Mouse (Mus musculus) hindbrain, embryonic 14.5 days (tissue): ENCODE data around the gene Psmb8. TPM values are rescaled to one million over a fixed set of nuclear protein-coding genes. Genes with fewer than 3 reads are reported as not detected.
A peak's percentile ranks its signal among the peaks of the same experiment; 100 is the strongest.

ENCODE experiments used
- ATAC-seq: fragments of 200-750 bp; cut with Nextera tagmentation; 2 replicates; pipeline ENCODE4 v1.8.0; 2017; ENCODE audit warnings: moderate number of reproducible peaks, mild to moderate bottlenecking, moderate TSS enrichment, moderate library complexity; ENCODE audit not compliant: low FRiP score
- DNase-seq: peaks from one replicate; pipeline ENCODE4 v3.0.0-alpha.2; 2015; ENCODE audit warnings: low spot score
- H3K27ac ChIP-seq: fragments of 300-500 bp; sonication (generic); 2 replicates; pipeline ENCODE4 v1.5.1; 2014; ENCODE audit warnings: mild to moderate bottlenecking, moderate library complexity
- H3K27me3 ChIP-seq: fragments of 300-500 bp; sonication (generic); 2 replicates; pipeline ENCODE4 v1.6.1; 2014; ENCODE audit warnings: mild to moderate bottlenecking, low read length, mixed read lengths; ENCODE audit not compliant: control insufficient read depth, insufficient read depth
- H3K36me3 ChIP-seq: fragments of 300-500 bp; sonication (generic); replicated peaks from 2 replicates; pipeline ENCODE4 v1.6.1; 2014; ENCODE audit not compliant: control insufficient read depth, insufficient read depth
- H3K4me1 ChIP-seq: fragments of 300-500 bp; sonication (generic); replicated peaks from 2 replicates; pipeline ENCODE4 v1.6.1; 2014; ENCODE audit warnings: antibody characterized with exemption, low read length, mixed read lengths; ENCODE audit not compliant: control insufficient read depth, insufficient read depth
- H3K4me2 ChIP-seq: fragments of 300-500 bp; sonication (generic); replicated peaks from 2 replicates; pipeline ENCODE4 v1.6.1; 2014; ENCODE audit warnings: mild to moderate bottlenecking, moderate library complexity
- H3K4me3 ChIP-seq: fragments of 300-500 bp; sonication (generic); replicated peaks from 2 replicates; pipeline ENCODE4 v1.5.1; 2014; ENCODE audit warnings: mild to moderate bottlenecking, low read length
- H3K9ac ChIP-seq: fragments of 300-500 bp; sonication (generic); 2 replicates; pipeline ENCODE4 v1.6.1; 2014
- H3K9me3 ChIP-seq: fragments of 300-500 bp; sonication (generic); 2 replicates; pipeline ENCODE4 v1.6.1; 2016; ENCODE audit warnings: low read length; ENCODE audit not compliant: control insufficient read depth
- WGBS: fragments of 180-500 bp; shearing (Covaris S2); extraction: QIAGEN DNeasy Blood & Tissue Kit; methylation state at CpG from one replicate; pipeline ENCODE4 v1.1.7; 2014; 5-methylcytosine and 5-hydroxymethylcytosine counted together
- polyA plus RNA-seq: library from polyadenylated mRNA; unstranded; fragments of >200 nt; fragmentation: Nextera tagmentation; extraction: Ambion mirVana; gene quantifications from 2 replicates; pipeline ENCODE4 v1.2.1, GENCODE M21; 2014

The Psmb8 gene
- polyA plus RNA-seq, 1 experiment from 2014 or later: 3.6 TPM

DNA sequence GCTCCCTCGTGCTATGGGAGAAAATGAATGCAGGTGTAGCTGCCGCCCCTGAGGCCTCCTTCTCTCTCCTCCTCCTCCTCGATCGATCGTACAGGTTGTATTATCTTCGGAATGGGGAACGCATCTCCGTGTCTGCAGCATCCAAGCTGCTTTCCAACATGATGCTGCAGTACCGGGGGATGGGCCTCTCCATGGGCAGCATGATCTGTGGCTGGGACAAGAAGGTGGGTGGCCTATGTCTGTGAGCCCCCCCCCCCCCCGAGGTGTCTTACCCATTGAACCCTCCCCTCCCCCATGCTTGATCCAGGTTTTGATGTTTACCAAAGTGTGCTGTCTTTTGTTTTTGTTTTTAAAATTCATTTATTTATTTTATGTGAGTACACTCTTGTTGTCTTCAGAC lies 2.5 kb downstream of the Psmb8 start:
- Histone ChIP-seq H3K4me1 (peaks cover 7% of the 10 kb centered on the region; the same call in 1 of the 2 replicates), H3K4me3 (no peak overlapping the region), H3K9ac (no peak overlapping the region), H3K27me3 (peaks cover 65% of the 10 kb centered on the region), H3K36me3 (no peaks in the 10 kb centered on the region), H3K4me2 (no peak overlapping the region), H3K27ac (no peak overlapping the region), H3K9me3 (no peaks in the 10 kb centered on the region)
- DNase-seq: no peak
- 83% methylated on average over 10 of the region's 10 CpGs for WGBS
- no peak for ATAC-seq

- no peak overlapping the region for H3K27ac ChIP-seq
- WGBS: 86% methylated on average over 16 of the region's 16 CpGs
- H3K4me3 ChIP-seq: no peak overlapping the region
- DNase-seq: no peak
- H3K9me3 ChIP-seq: no peaks in the 10 kb centered on the region
- peaks cover 7% of the 10 kb centered on the region; the same call in 1 of the 2 replicates for H3K4me1 ChIP-seq
- ATAC-seq: no peak
- no peaks in the 10 kb centered on the region for H3K36me3 ChIP-seq
- peaks cover 65% of the 10 kb centered on the region for H3K27me3 ChIP-seq
- no peak overlapping the region for H3K4me2 ChIP-seq
- no peak overlapping the region for H3K9ac ChIP-seq
Observed at GRCm38 (mm10) chr17:34200772-34201505, 3.4 kb downstream of the Psmb8 start.

- Histone ChIP-seq H3K4me2 (no peak overlapping the region), H3K4me3 (no peak overlapping the region), H3K4me1 (peaks cover 7% of the 10 kb centered on the region; the same call in 1 of the 2 replicates), H3K9ac (no peak overlapping the region), H3K27ac (no peak overlapping the region), H3K36me3 (no peaks in the 10 kb centered on the region), H3K27me3 (peaks cover 65% of the 10 kb centered on the region), H3K9me3 (no peaks in the 10 kb centered on the region)
- no peak for DNase-seq
- 74% methylated on average over 7 of the region's 7 CpGs for WGBS
- no peak for ATAC-seq
Observed at GRCm38 (mm10) chr17:34201506-34202055, 4.1 kb downstream of the Psmb8 start.

DNA sequence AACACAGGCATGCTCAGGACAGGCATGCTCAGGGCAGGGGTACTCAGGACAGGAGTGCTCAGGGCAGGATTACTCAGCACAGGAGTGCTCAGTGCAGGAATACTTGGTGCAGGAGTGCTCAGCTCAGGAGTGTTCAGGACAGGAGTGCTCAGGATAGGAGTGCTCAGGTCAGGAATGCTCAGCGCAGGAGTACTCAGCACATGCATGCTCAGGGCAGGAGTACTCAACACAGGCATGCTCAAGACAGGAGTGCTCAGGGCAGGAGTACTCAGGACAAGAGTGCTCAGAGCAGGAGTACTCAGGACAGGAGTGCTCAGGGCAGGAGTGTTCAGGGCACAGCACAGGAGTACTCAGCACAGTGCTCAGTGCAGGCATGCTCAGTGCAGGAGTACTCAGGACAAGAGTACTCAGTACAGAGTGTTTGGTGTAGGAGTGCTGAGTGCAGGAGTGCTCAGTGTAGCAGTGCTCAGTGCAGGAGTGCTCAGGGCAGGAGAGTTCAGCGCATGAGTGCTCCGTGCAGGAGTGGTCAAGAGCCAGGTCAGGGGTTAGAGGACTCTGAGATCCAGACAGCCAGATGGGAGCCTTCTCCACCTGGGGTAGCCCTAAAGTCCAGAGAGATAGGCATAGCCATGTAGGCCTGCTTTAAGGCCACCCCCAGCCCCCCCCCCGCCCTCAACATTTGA lies 5.4 kb downstream of the Psmb8 start:
- ATAC-seq: 0 out of 2 replicates have a peak, but pooled peaks have one; percentile 25
- Histone ChIP-seq H3K4me3 (no peak overlapping the region), H3K9ac (no peak overlapping the region), H3K27me3 (peaks cover 52% of the 10 kb centered on the region), H3K4me2 (no peak overlapping the region), H3K36me3 (no peaks in the 10 kb centered on the region), H3K9me3 (no peaks in the 10 kb centered on the region), H3K4me1 (peaks cover 6% of the 10 kb centered on the region; the same call in 1 of the 2 replicates), H3K27ac (no peak overlapping the region)
- WGBS: 80% methylated on average over 4 of the region's 4 CpGs
- no peak for DNase-seq

DNA sequence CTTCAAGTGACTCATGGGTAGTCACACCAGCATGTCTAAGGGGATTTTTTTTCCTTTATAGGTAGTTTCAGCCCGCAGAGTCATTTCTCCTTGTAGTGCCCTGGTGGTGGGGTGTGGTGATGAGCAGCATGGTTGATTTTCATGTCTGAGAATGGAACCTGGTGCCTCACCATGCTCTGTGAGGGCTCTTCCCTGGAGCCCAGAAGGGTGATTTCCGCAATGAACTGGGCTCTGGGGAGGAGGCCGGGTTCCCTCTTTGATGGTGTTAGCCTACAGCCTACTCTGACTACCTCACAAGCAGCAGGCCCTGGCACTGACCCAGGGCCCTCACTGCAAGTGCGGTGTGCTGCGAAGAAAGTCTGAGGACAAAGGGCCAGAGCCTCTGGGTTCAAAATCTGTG lies 5.9 kb downstream of the Psmb8 start, which contains the start of gene Tap2:
Tap2 (plus strand) TSS at position 84 of the 400 bp plus-strand sequence.
- Histone ChIP-seq H3K36me3 (no peaks in the 10 kb centered on the region), H3K4me1 (0 out of 2 replicates have a peak, but pooled peaks cover 3% of the 10 kb centered on the region), H3K27ac (no peak within 1 kb of the TSS), H3K9me3 (no peaks in the 10 kb centered on the region), H3K4me3 (peak within 1 kb of the TSS; percentile 56), H3K9ac (peak within 1 kb of the TSS; percentile 59), H3K27me3 (peaks cover 46% of the 10 kb centered on the region), H3K4me2 (peak within 1 kb of the TSS; percentile 81)
- 56% methylated on average over 5 of the region's 5 CpGs for WGBS
- ATAC-seq: no peak
- DNase-seq: no peak

- WGBS: under 1% methylated on average over 44 of the region's 44 CpGs
- Histone ChIP-seq H3K27me3 (peaks cover 36% of the 10 kb centered on the region), H3K36me3 (no peaks in the 10 kb centered on the region), H3K4me2 (peak overlapping the region; percentile 81), H3K4me1 (0 out of 2 replicates have a peak, but pooled peaks cover 3% of the 10 kb centered on the region), H3K9ac (peak overlapping the region; percentile 59), H3K9me3 (no peaks in the 10 kb centered on the region), H3K4me3 (peak overlapping the region; percentile 56), H3K27ac (no peak overlapping the region)
- ATAC-seq: peak; percentile 51; the same call in 1 of the 2 replicates
- DNase-seq: peak; percentile 77
Observed at GRCm38 (mm10) chr17:34204303-34205010, 6.9 kb downstream of the Psmb8 start.

- WGBS: 14% methylated on average over 18 of the region's 18 CpGs
Observed at GRCm38 (mm10) chr17:34205021-34205745, 7.7 kb downstream of the Psmb8 start.

GRCm38 (mm10) chr17:34205746-34206176 lies 8.2 kb downstream of the Psmb8 start:
- WGBS: 26% methylated on average over 9 of the region's 9 CpGs
- Histone ChIP-seq H3K9me3 (no peaks in the 10 kb centered on the region), H3K4me2 (peak overlapping the region; percentile 81), H3K4me1 (0 out of 2 replicates have a peak, but pooled peaks cover 3% of the 10 kb centered on the region), H3K36me3 (no peaks in the 10 kb centered on the region), H3K27me3 (peaks cover 37% of the 10 kb centered on the region), H3K4me3 (no peak overlapping the region), H3K9ac (no peak overlapping the region), H3K27ac (no peak overlapping the region)
- ATAC-seq: no peak
- DNase-seq: no peak

More at GRCm38 (mm10) chr17:34205021-34205745, 7.7 kb downstream of the Psmb8 start:
- ATAC-seq (no peak), DNase-seq (no peak)
- Histone ChIP-seq H3K27ac (no peak overlapping the region), H3K27me3 (peaks cover 36% of the 10 kb centered on the region), H3K4me3 (peak overlapping the region; percentile 56), H3K4me1 (0 out of 2 replicates have a peak, but pooled peaks cover 3% of the 10 kb centered on the region), H3K9ac (peak overlapping the region; percentile 59), H3K9me3 (no peaks in the 10 kb centered on the region), H3K36me3 (no peaks in the 10 kb centered on the region), H3K4me2 (peak overlapping the region; percentile 81)
